Comparison of ENCODE assay signal across 9 mouse cellular contexts in genomic region chr11:95392223-95392667, GRCm38 (mm10). TPM values are rescaled to one million over a fixed set of nuclear protein-coding genes. Genes with fewer than 3 reads are reported as not detected.
A peak's percentile ranks its signal among the peaks of the same experiment; 100 is the strongest.
DNase-seq lines count a peak whose midpoint lies in the region; ATAC-seq lines count a peak whose summit lies in the region.
"Had no signal": no experiment of that assay in that cellular context is flagged by ENCODE, and none has a peak within 500 bp of the region (broad histone marks: within the 10 kb centered on the region; RNA-seq: fewer than 3 reads in every experiment).

No protein-coding gene starts in this region.

- DNase-seq in hindbrain, embryonic 11.5 days (ENCODE audit: low spot score): no peak
- peak; percentile 78 for DNase-seq in embryonic facial prominence, embryonic 14.5 days (ENCODE audit: low spot score)
- DNase-seq in layer of hippocampus, adult 8-10 months (ENCODE audit: low spot score in 2 of 2): peak; percentile 69 to 71
- peak; percentile 88 to 91 for DNase-seq in right cerebral cortex, postnatal 10 days (ENCODE audit: low spot score in 2 of 2)
- DNase-seq in kidney, adult 9 months: no peak
- no peak for DNase-seq in spleen, postnatal 14 days (ENCODE audit: low spot score in 2 of 2)

- no peaks in the 10 kb centered on the region for H3K9me3 ChIP-seq in hindbrain, embryonic 13.5 days
- no peaks in the 10 kb centered on the region for H3K9me3 ChIP-seq in hindbrain, embryonic 11.5 days (ENCODE audit: control insufficient read depth, low read length)
- H3K9me3 ChIP-seq in embryonic facial prominence, embryonic 14.5 days (ENCODE audit: control insufficient read depth, low read length): no peaks in the 10 kb centered on the region
- H3K9me3 ChIP-seq in intestine, embryonic 16.5 days (ENCODE audit: control insufficient read depth, low read length): no peaks in the 10 kb centered on the region

- H3K36me3 ChIP-seq in hindbrain, embryonic 13.5 days: peaks cover 61% of the 10 kb centered on the region
- peaks cover 16% of the 10 kb centered on the region for H3K36me3 ChIP-seq in hindbrain, embryonic 11.5 days (ENCODE audit: control insufficient read depth, insufficient read depth, low read length)
- peaks cover 45% of the 10 kb centered on the region for H3K36me3 ChIP-seq in embryonic facial prominence, embryonic 14.5 days (ENCODE audit: control insufficient read depth, insufficient read depth, low read length)
- 0 out of 2 replicates have a peak, but pooled peaks cover 3% of the 10 kb centered on the region for H3K36me3 ChIP-seq in intestine, embryonic 16.5 days (ENCODE audit: control insufficient read depth, insufficient read depth, low read length)

- H3K27me3 ChIP-seq in hindbrain, embryonic 13.5 days: 0 out of 2 replicates have a peak, but pooled peaks cover 4% of the 10 kb centered on the region
- H3K27me3 ChIP-seq in hindbrain, embryonic 11.5 days (ENCODE audit: control insufficient read depth, insufficient read depth, low read length): no peaks in the 10 kb centered on the region
- H3K27me3 ChIP-seq in embryonic facial prominence, embryonic 14.5 days (replicated peaks; ENCODE audit: control insufficient read depth, insufficient read depth, low read length): no peaks in the 10 kb centered on the region
- H3K27me3 ChIP-seq in intestine, embryonic 16.5 days (replicated peaks; ENCODE audit: control insufficient read depth, insufficient read depth, low read length): no peaks in the 10 kb centered on the region

- H3K9ac ChIP-seq in hindbrain, embryonic 13.5 days: no peak overlapping the region
- no peak overlapping the region for H3K9ac ChIP-seq in hindbrain, embryonic 11.5 days (ENCODE audit: low read depth, low read length)
- H3K9ac ChIP-seq in embryonic facial prominence, embryonic 14.5 days (ENCODE audit: low read depth, low read length): peak overlapping the region; percentile 1; the same call in 1 of the 2 replicates
- no peak overlapping the region for H3K9ac ChIP-seq in intestine, embryonic 16.5 days (ENCODE audit: low read depth, low read length)

- H3K4me1 ChIP-seq in hindbrain, embryonic 13.5 days (replicated peaks): peaks cover 12% of the 10 kb centered on the region
- H3K4me1 ChIP-seq in hindbrain, embryonic 11.5 days (replicated peaks; ENCODE audit: control insufficient read depth, insufficient read depth, low read length): no peaks in the 10 kb centered on the region
- H3K4me1 ChIP-seq in embryonic facial prominence, embryonic 14.5 days (ENCODE audit: control insufficient read depth, insufficient read depth, low read length): peaks cover 6% of the 10 kb centered on the region; the same call in 1 of the 2 replicates
- no peaks in the 10 kb centered on the region for H3K4me1 ChIP-seq in intestine, embryonic 16.5 days (ENCODE audit: control insufficient read depth, insufficient read depth, low read length)

- H3K4me2 ChIP-seq in hindbrain, embryonic 13.5 days: no peak overlapping the region
- H3K4me2 ChIP-seq in hindbrain, embryonic 11.5 days (replicated peaks; ENCODE audit: low read depth, low read length): no peak overlapping the region
- 0 out of 2 replicates have a peak overlapping the region, but pooled peaks have one; percentile 6 for H3K4me2 ChIP-seq in embryonic facial prominence, embryonic 14.5 days (ENCODE audit: low read depth, low read length)
- no peak overlapping the region for H3K4me2 ChIP-seq in intestine, embryonic 16.5 days (ENCODE audit: low read depth, low read length)

- peak; percentile 54; the same call in 1 of the 2 replicates for ATAC-seq in hindbrain, embryonic 13.5 days (ENCODE audit: low FRiP score)
- no peak for ATAC-seq in hindbrain, embryonic 11.5 days (ENCODE audit: low FRiP score)
- ATAC-seq in embryonic facial prominence, embryonic 14.5 days (ENCODE audit: low read depth): peak; percentile 75
- ATAC-seq in intestine, embryonic 16.5 days: no peak

- H3K27ac ChIP-seq in hindbrain, embryonic 13.5 days: 0 out of 2 replicates have a peak overlapping the region, but pooled peaks have one; percentile 23
- no peak overlapping the region for H3K27ac ChIP-seq in hindbrain, embryonic 11.5 days (ENCODE audit: low read depth, low read length)
- peak overlapping the region; percentile 56 for H3K27ac ChIP-seq in embryonic facial prominence, embryonic 14.5 days (replicated peaks; ENCODE audit: low read depth, low read length)
- no peak overlapping the region for H3K27ac ChIP-seq in intestine, embryonic 16.5 days (ENCODE audit: low read length)
- H3K27ac ChIP-seq: macrophage had no signal

- WGBS in hindbrain, embryonic 13.5 days: 45% methylated on average over 7 of the region's 7 CpGs
- 51% methylated on average over 7 of the region's 7 CpGs for WGBS in hindbrain, embryonic 11.5 days
- 50% methylated on average over 7 of the region's 7 CpGs for WGBS in embryonic facial prominence, embryonic 14.5 days
- 56% methylated on average over 7 of the region's 7 CpGs for WGBS in intestine, embryonic 16.5 days

- H3K4me3 ChIP-seq in hindbrain, embryonic 13.5 days: no peak overlapping the region
- no peak overlapping the region for H3K4me3 ChIP-seq in hindbrain, embryonic 11.5 days (ENCODE audit: low read depth, low read length)
- H3K4me3 ChIP-seq in embryonic facial prominence, embryonic 14.5 days (ENCODE audit: low read depth, low read length): no peak overlapping the region
- H3K4me3 ChIP-seq in intestine, embryonic 16.5 days (ENCODE audit: low read length): no peak overlapping the region

RNA-seq across cellular contexts. Expression of gene Slc35b1, which starts 7.8 kb away (rescaled TPM):
- 133 and 135 TPM in 2 replicates for polyA plus RNA-seq in hindbrain, embryonic 13.5 days (2015; fragmentation: Nextera tagmentation; extraction: Ambion mirVana)
- polyA plus RNA-seq in hindbrain, embryonic 11.5 days (2014; fragmentation: Nextera tagmentation; extraction: Ambion mirVana): 134 and 143 TPM in 2 replicates
- 105 and 108 TPM in 2 replicates for polyA plus RNA-seq in embryonic facial prominence, embryonic 14.5 days (2014; fragmentation: Nextera tagmentation; extraction: Ambion mirVana)
- total RNA-seq in layer of hippocampus, adult 8-10 months (2022): 10 to 100 TPM; 59.4 to 78.3 (median 73.1) TPM
- polyA plus RNA-seq in intestine, embryonic 16.5 days (2015; fragmentation: Nextera tagmentation; extraction: Ambion mirVana): 116 and 117 TPM in 2 replicates

RNA-seq across cellular contexts. Expression of gene Spop, which starts 21.6 kb away (rescaled TPM):
- polyA plus RNA-seq in hindbrain, embryonic 13.5 days (2015; fragmentation: Nextera tagmentation; extraction: Ambion mirVana): 221 and 226 TPM in 2 replicates
- 133 and 146 TPM in 2 replicates for polyA plus RNA-seq in hindbrain, embryonic 11.5 days (2014; fragmentation: Nextera tagmentation; extraction: Ambion mirVana)
- 98.3 and 106 TPM in 2 replicates for polyA plus RNA-seq in embryonic facial prominence, embryonic 14.5 days (2014; fragmentation: Nextera tagmentation; extraction: Ambion mirVana)
- total RNA-seq in layer of hippocampus, adult 8-10 months (2022): 100 to 1,000 TPM; 157 to 180 (median 166) TPM
- polyA plus RNA-seq in intestine, embryonic 16.5 days (2015; fragmentation: Nextera tagmentation; extraction: Ambion mirVana): 104 and 127 TPM in 2 replicates

RNA-seq across cellular contexts. Expression of gene Fam117a, which starts 55.4 kb away (rescaled TPM):
- polyA plus RNA-seq in hindbrain, embryonic 13.5 days (2015; fragmentation: Nextera tagmentation; extraction: Ambion mirVana): 3.5 TPM in 2 replicates
- polyA plus RNA-seq in hindbrain, embryonic 11.5 days (2014; fragmentation: Nextera tagmentation; extraction: Ambion mirVana): 8.3 and 11.1 TPM in 2 replicates
- 15.2 and 15.5 TPM in 2 replicates for polyA plus RNA-seq in embryonic facial prominence, embryonic 14.5 days (2014; fragmentation: Nextera tagmentation; extraction: Ambion mirVana)
- 10 to 100 TPM in 1 of 4 experiments, 1 to 10 TPM in 3; 6.0 to 13.3 (median 7.4) TPM for total RNA-seq in layer of hippocampus, adult 8-10 months (2022)
- polyA plus RNA-seq in intestine, embryonic 16.5 days (2015; fragmentation: Nextera tagmentation; extraction: Ambion mirVana): 8.3 and 8.8 TPM in 2 replicates

Comparison
In these comparisons a context has a peak if more than half of its experiments do, and no peak if none do; other contexts are left out.
1. ATAC-seq: peak in hindbrain, embryonic 13.5 days (single experiment) and embryonic facial prominence, embryonic 14.5 days (single experiment); none in hindbrain, embryonic 11.5 days (single experiment) and intestine, embryonic 16.5 days (single experiment).
2. H3K27ac ChIP-seq: peak in hindbrain, embryonic 13.5 days (single experiment) and embryonic facial prominence, embryonic 14.5 days (single experiment); none in hindbrain, embryonic 11.5 days (single experiment) and intestine, embryonic 16.5 days (single experiment).
3. DNase-seq: peak in embryonic facial prominence, embryonic 14.5 days (single experiment), layer of hippocampus, adult 8-10 months (2 of 2) and right cerebral cortex, postnatal 10 days (2 of 2); none in hindbrain, embryonic 11.5 days (single experiment), kidney, adult 9 months (single experiment) and spleen, postnatal 14 days (0 of 2).